Mouse (Mus musculus): Measurements from ENCODE around the gene Gm3286.
"Not testable (repeated sequence)": the region's sequence is repeated elsewhere in the genome, so short reads cannot be mapped to it uniquely, and the experiment has no call there.

Gm3286 gene

GRCm38 (mm10) chr5:95510458-95510857, at the start of gene Gm3286:
TSS of gene Gm3286 (plus strand) at chr5:95510758.
- not testable (repeated sequence) for DNase-seq
